Mouse (Mus musculus): ENCODE data around the gene Foxq1.

GRCm38 (mm10) chr13:31543021-31543420 is 12.9 kb upstream of the Foxq1 start:
- TF ChIP-seq CTCF (IDR thresholded peaks at IDR 0.05; ENCODE audit: low read depth) (no peak), EP300 (optimal IDR thresholded peaks at IDR 0.05) (no peak)

Measured in stomach, postnatal 0 days (tissue).